Mouse (Mus musculus): ENCODE measurements around the gene Nkain1. TPM values are rescaled to one million over a fixed set of nuclear protein-coding genes. Genes with fewer than 3 reads are reported as not detected.
A peak's percentile ranks its signal among the peaks of the same experiment; 100 is the strongest.

The Nkain1 gene
- total RNA-seq, 2 experiments from 2014 or later: 4.5 to 5.2 TPM

- DNase-seq (ENCODE audit: low spot score): no peak
- intact Hi-C loops (cut with DNase I): no loop called here
Observed at GRCm38 (mm10) chr4:130552312-130553120, 21.5 kb downstream of the Nkain1 start.

- intact Hi-C loops (cut with DNase I): no loop called here
- no peak for DNase-seq (ENCODE audit: low spot score)
Observed at GRCm38 (mm10) chr4:130550511-130550910, 23.5 kb downstream of the Nkain1 start.

- intact Hi-C loops (cut with DNase I): no loop called here
- no peak for DNase-seq (ENCODE audit: low spot score)
Observed at GRCm38 (mm10) chr4:130549189-130549588, 24.8 kb downstream of the Nkain1 start.

- no peak for DNase-seq (ENCODE audit: low spot score)
- intact Hi-C loops (cut with DNase I): no loop called here
Observed at GRCm38 (mm10) chr4:130546798-130547562, 27.0 kb downstream of the Nkain1 start.

- DNase-seq (ENCODE audit: low spot score): no peak
- intact Hi-C loops (cut with DNase I): no loop called here
Observed at GRCm38 (mm10) chr4:130544392-130544791, 29.6 kb downstream of the Nkain1 start.

GRCm38 (mm10) chr4:130543121-130543520, 30.9 kb downstream of the Nkain1 start:
- intact Hi-C loops (cut with DNase I): no loop called here

GRCm38 (mm10) chr4:130540831-130541230, 33.1 kb downstream of the Nkain1 start:
- DNase-seq (ENCODE audit: low spot score): no peak
- intact Hi-C loops (cut with DNase I): no loop called here

More at GRCm38 (mm10) chr4:130543121-130543520, 30.9 kb downstream of the Nkain1 start:
- no peak for DNase-seq (ENCODE audit: low spot score)

- intact Hi-C loops (cut with DNase I): no loop called here
Observed at GRCm38 (mm10) chr4:130539706-130540105, 34.3 kb downstream of the Nkain1 start.

GRCm38 (mm10) chr4:130539053-130539452, 34.9 kb downstream of the Nkain1 start:
- intact Hi-C loops (cut with DNase I): no loop called here
- no peak for DNase-seq (ENCODE audit: low spot score)

More at GRCm38 (mm10) chr4:130539706-130540105, 34.3 kb downstream of the Nkain1 start:
- no peak for DNase-seq (ENCODE audit: low spot score)

GRCm38 (mm10) chr4:130537371-130537770, 36.6 kb downstream of the Nkain1 start:
- intact Hi-C loops (cut with DNase I): no loop called here
- no peak for DNase-seq (ENCODE audit: low spot score)

- DNase-seq (ENCODE audit: low spot score): no peak
- intact Hi-C loops (cut with DNase I): no loop called here
Observed at GRCm38 (mm10) chr4:130535789-130536188, 38.2 kb downstream of the Nkain1 start.

- intact Hi-C loops (cut with DNase I): loop anchor here (1.0 kb wide), 1 partner anchor 193 kb away; no protein-coding TSS in a partner anchor
- DNase-seq (ENCODE audit: low spot score): peak; percentile 49
Observed at GRCm38 (mm10) chr4:130533975-130534374, 40.0 kb downstream of the Nkain1 start.

GRCm38 (mm10) chr4:130532347-130532746, 41.6 kb downstream of the Nkain1 start:
- no peak for DNase-seq (ENCODE audit: low spot score)
- intact Hi-C loops (cut with DNase I): no loop called here

GRCm38 (mm10) chr4:130531645-130532280, 42.2 kb downstream of the Nkain1 start:
- peak; percentile 25 for DNase-seq (ENCODE audit: low spot score)
- intact Hi-C loops (cut with DNase I): no loop called here

GRCm38 (mm10) chr4:130527804-130528203, 46.2 kb downstream of the Nkain1 start:
- DNase-seq (ENCODE audit: low spot score): no peak
- intact Hi-C loops (cut with DNase I): no loop called here

GRCm38 (mm10) chr4:130525041-130525440, 48.9 kb downstream of the Nkain1 start:
- intact Hi-C loops (cut with DNase I): no loop called here
- no peak for DNase-seq (ENCODE audit: low spot score)

GRCm38 (mm10) chr4:130521466-130521865, 52.5 kb downstream of the Nkain1 start:
- intact Hi-C loops (cut with DNase I): no loop called here
- DNase-seq (ENCODE audit: low spot score): no peak

GRCm38 (mm10) chr4:130520482-130520851, 53.5 kb downstream of the Nkain1 start:
- DNase-seq (ENCODE audit: low spot score): no peak
- intact Hi-C loops (cut with DNase I): no loop called here

GRCm38 (mm10) chr4:130519567-130520481, 54.1 kb downstream of the Nkain1 start:
- intact Hi-C loops (cut with DNase I): no loop called here
- peak; percentile 85 for DNase-seq (ENCODE audit: low spot score)

Data from heart, postnatal 25 days (tissue).